Mouse (Mus musculus): Measurements from ENCODE around the gene Dcaf5. TPM values are rescaled to one million over a fixed set of nuclear protein-coding genes. Genes with fewer than 3 reads are reported as not detected.

The Dcaf5 gene
- polyA plus RNA-seq, 2 experiments: 13.9 to 27.8 TPM

DNA sequence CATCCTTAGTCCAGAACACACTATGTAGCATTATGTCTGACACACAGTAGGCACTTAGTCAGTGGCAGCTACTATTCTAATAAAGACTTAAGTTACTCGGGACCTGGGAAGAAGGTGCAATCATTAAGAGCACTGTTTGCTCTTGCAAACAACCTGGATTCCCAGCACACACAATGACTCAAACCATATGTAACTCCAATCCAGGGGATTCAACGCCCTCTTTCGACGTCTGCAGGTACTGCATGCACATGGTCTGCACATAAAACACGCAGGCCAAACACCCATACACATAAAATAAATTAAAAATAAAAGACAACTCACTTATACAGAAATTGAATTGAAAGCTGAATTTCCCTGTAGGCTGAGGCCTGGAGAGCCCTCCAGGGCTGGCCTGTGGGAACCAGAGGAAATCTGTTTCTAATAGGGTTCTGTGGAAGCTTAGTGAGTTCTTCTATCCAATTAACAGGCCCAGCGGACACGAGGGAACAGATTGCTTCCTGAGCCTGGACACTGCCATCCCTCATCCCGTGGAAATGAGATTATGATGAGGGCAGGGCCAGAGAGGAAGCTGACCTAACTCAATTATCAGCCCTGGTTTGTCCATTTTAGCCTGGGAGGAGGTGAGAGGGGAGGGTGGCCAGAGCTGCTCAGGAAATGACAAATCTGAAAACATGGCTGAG lies 112.9 kb downstream of the Dcaf5 start:
- H3K36me3 ChIP-seq (ENCODE audit: control insufficient read depth, insufficient read depth, low read length): no peaks in the 10 kb centered on the region
- DNase-seq (ENCODE audit: low spot score) (no peak), ATAC-seq (ENCODE audit: low FRiP score, low read depth) (no peak)
- H3K4me1 ChIP-seq (ENCODE audit: control insufficient read depth, insufficient read depth, low read length): peaks cover 7% of the 10 kb centered on the region
- H3K9me3 ChIP-seq (ENCODE audit: control insufficient read depth, low read length): no peaks in the 10 kb centered on the region
- no peak overlapping the region for H3K4me2 ChIP-seq (replicated peaks; ENCODE audit: low read depth, low read length, severe bottlenecking)
- TF ChIP-seq POLR2A (IDR thresholded peaks at IDR 0.05; ENCODE audit: borderline replicate concordance, extremely low read depth, insufficient read depth, insufficient read length): no peak
- H3K9ac ChIP-seq (ENCODE audit: low read depth, low read length, severe bottlenecking): no peak overlapping the region
- no peak overlapping the region for H3K4me3 ChIP-seq (replicated peaks; ENCODE audit: low read length)
- H3K27ac ChIP-seq (replicated peaks; ENCODE audit: low read depth, low read length): no peak overlapping the region
- no peaks in the 10 kb centered on the region for H3K27me3 ChIP-seq (ENCODE audit: control insufficient read depth, insufficient read depth, low read length)
- WGBS: 50% methylated on average over 8 of the region's 8 CpGs

DNA sequence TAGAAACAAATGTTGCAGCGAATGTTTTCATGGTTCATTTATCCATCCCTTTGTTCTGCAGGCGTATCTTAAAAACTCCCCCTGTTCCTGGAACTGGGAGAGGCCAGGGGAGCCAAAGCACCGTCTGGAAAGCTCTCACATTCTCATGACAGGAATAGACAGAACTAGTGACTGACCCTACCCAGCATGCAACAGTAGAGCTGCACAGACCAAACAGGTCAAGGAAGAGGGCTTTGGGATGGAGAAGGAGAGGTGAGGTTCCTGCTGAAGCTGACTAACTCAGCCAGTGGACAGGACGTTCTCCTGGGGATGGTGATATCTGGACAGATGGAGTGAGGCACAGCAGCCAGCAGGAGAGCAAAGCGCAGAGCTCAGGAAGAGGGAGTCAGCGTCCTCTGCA lies 113.9 kb downstream of the Dcaf5 start:
- no peak for DNase-seq (ENCODE audit: low spot score)
- H3K4me1 ChIP-seq (ENCODE audit: control insufficient read depth, insufficient read depth, low read length): peaks cover 7% of the 10 kb centered on the region
- H3K4me3 ChIP-seq (replicated peaks; ENCODE audit: low read length): no peak overlapping the region
- no peak overlapping the region for H3K4me2 ChIP-seq (replicated peaks; ENCODE audit: low read depth, low read length, severe bottlenecking)
- no peaks in the 10 kb centered on the region for H3K27me3 ChIP-seq (ENCODE audit: control insufficient read depth, insufficient read depth, low read length)
- no peak for ATAC-seq (ENCODE audit: low FRiP score, low read depth)
- no peak overlapping the region for H3K9ac ChIP-seq (ENCODE audit: low read depth, low read length, severe bottlenecking)
- 66% methylated on average over 6 of the region's 6 CpGs for WGBS
- H3K9me3 ChIP-seq (ENCODE audit: control insufficient read depth, low read length): no peaks in the 10 kb centered on the region
- H3K27ac ChIP-seq (replicated peaks; ENCODE audit: low read depth, low read length): no peak overlapping the region
- TF ChIP-seq POLR2A (IDR thresholded peaks at IDR 0.05; ENCODE audit: borderline replicate concordance, extremely low read depth, insufficient read depth, insufficient read length): no peak
- H3K36me3 ChIP-seq (ENCODE audit: control insufficient read depth, insufficient read depth, low read length): no peaks in the 10 kb centered on the region

DNA sequence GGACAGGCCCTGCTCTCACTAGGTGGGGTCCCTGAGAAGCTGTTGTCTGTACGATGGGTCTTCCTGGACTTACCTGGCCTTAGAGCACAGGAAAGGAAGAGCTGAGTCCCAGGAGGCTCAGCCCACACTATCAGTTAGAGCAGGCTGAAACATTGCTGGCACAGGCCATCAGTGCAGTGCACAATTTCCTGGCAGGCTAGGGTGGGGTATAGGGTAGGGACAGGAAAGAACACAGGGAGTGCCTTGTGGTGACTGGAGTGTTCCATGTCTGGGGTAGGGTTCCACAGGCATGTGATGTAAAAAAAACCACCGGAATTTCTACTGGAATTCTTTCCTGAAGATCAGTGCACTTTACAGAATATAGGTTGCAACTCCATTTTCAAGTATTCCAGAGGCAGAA lies 117.3 kb downstream of the Dcaf5 start:
- 73% methylated on average over 2 of the region's 2 CpGs for WGBS
- no peak for TF ChIP-seq POLR2A (IDR thresholded peaks at IDR 0.05; ENCODE audit: borderline replicate concordance, extremely low read depth, insufficient read depth, insufficient read length)
- Histone ChIP-seq H3K4me1 (ENCODE audit: control insufficient read depth, insufficient read depth, low read length) (peaks cover under 1% of the 10 kb centered on the region), H3K27me3 (ENCODE audit: control insufficient read depth, insufficient read depth, low read length) (no peaks in the 10 kb centered on the region), H3K4me3 (replicated peaks; ENCODE audit: low read length) (no peak overlapping the region), H3K9me3 (ENCODE audit: control insufficient read depth, low read length) (no peaks in the 10 kb centered on the region), H3K9ac (ENCODE audit: low read depth, low read length, severe bottlenecking) (no peak overlapping the region), H3K36me3 (ENCODE audit: control insufficient read depth, insufficient read depth, low read length) (no peaks in the 10 kb centered on the region), H3K27ac (replicated peaks; ENCODE audit: low read depth, low read length) (peak overlapping the region; percentile 54; the same call in 1 of the 2 replicates), H3K4me2 (replicated peaks; ENCODE audit: low read depth, low read length, severe bottlenecking) (no peak overlapping the region)
- DNase-seq (ENCODE audit: low spot score): no peak
- ATAC-seq (ENCODE audit: low FRiP score, low read depth): no peak

DNA sequence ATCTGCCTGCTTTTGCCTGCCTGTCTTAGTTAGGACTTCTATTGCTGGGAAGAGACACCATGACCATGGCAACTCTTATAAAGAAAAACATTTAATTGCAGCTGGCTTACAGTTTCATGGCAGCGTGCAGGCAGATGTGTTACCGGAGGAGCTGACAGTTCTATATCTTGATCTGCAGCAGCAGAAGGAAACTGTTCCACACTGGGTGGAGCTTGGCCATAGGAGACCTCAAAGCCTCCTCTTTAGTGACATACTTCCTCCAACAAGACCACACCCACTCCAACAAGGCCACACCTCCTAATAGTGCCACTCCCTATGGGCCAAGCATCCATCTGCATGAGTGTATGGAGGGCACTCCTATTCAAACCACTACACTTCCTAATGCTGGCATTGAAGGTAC lies 121.1 kb downstream of the Dcaf5 start:
- no peak overlapping the region for H3K27ac ChIP-seq (replicated peaks; ENCODE audit: low read depth, low read length)
- no peaks in the 10 kb centered on the region for H3K36me3 ChIP-seq (ENCODE audit: control insufficient read depth, insufficient read depth, low read length)
- H3K9me3 ChIP-seq (ENCODE audit: control insufficient read depth, low read length): no peaks in the 10 kb centered on the region
- no peak overlapping the region for H3K4me3 ChIP-seq (replicated peaks; ENCODE audit: low read length)
- H3K4me2 ChIP-seq (replicated peaks; ENCODE audit: low read depth, low read length, severe bottlenecking): no peak overlapping the region
- no peaks in the 10 kb centered on the region; the same call in 1 of the 2 replicates for H3K4me1 ChIP-seq (ENCODE audit: control insufficient read depth, insufficient read depth, low read length)
- 92% methylated on average over 2 of the region's 2 CpGs for WGBS
- DNase-seq (ENCODE audit: low spot score) (no peak), ATAC-seq (ENCODE audit: low FRiP score, low read depth) (no peak)
- H3K9ac ChIP-seq (ENCODE audit: low read depth, low read length, severe bottlenecking): no peak overlapping the region
- H3K27me3 ChIP-seq (ENCODE audit: control insufficient read depth, insufficient read depth, low read length): no peaks in the 10 kb centered on the region
- no peak for TF ChIP-seq POLR2A (IDR thresholded peaks at IDR 0.05; ENCODE audit: borderline replicate concordance, extremely low read depth, insufficient read depth, insufficient read length)

DNA sequence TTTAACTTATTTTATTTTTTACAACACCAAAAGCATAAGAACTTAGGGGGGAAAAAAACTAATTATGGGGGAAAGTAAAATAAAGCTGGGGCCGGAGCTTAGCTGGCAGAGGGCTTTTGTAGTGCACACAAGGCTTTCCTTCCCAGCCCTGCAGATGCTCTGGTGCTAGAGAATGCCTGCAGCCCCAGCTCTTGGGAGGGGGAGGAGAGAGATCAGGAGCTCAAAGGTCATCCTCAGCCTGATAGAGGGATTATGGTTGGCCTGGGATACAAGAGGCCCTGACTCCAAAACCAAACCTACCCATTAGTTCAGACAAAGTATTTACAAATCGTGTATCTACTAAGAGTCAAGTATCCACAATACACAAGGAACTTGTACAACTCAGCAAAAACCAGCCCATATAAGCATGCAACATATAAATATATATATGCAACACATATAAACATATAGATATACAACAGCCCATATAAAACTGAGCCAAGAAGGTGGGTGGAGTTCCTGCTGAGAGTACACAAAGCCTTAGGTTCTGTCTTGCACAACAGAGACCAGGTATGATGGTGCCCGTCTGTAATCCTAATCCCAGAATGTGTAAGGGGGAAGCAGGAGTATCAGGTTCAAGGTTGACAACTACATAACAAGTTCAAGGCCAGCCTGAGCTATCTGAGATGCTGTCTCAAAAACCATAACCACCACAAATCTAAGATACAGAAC lies 124.3 kb downstream of the Dcaf5 start:
- no peak for TF ChIP-seq POLR2A (IDR thresholded peaks at IDR 0.05; ENCODE audit: borderline replicate concordance, extremely low read depth, insufficient read depth, insufficient read length)
- no peaks in the 10 kb centered on the region for H3K4me1 ChIP-seq (ENCODE audit: control insufficient read depth, insufficient read depth, low read length)
- DNase-seq (ENCODE audit: low spot score): no peak
- no peaks in the 10 kb centered on the region for H3K9me3 ChIP-seq (ENCODE audit: control insufficient read depth, low read length)
- H3K4me3 ChIP-seq (replicated peaks; ENCODE audit: low read length): no peak overlapping the region
- H3K27ac ChIP-seq (replicated peaks; ENCODE audit: low read depth, low read length): no peak overlapping the region
- H3K4me2 ChIP-seq (replicated peaks; ENCODE audit: low read depth, low read length, severe bottlenecking): no peak overlapping the region
- H3K9ac ChIP-seq (ENCODE audit: low read depth, low read length, severe bottlenecking): no peak overlapping the region
- no peaks in the 10 kb centered on the region for H3K36me3 ChIP-seq (ENCODE audit: control insufficient read depth, insufficient read depth, low read length)
- ATAC-seq (ENCODE audit: low FRiP score, low read depth): no peak
- WGBS: 75% methylated on average over 3 of the region's 3 CpGs
- no peaks in the 10 kb centered on the region for H3K27me3 ChIP-seq (ENCODE audit: control insufficient read depth, insufficient read depth, low read length)
